Mouse (Mus musculus) activated CD4-positive, CD25-positive, alpha-beta regulatory T cell, adult 9 weeks (primary cell): ENCODE measurements around the gene Nktr. TPM values are rescaled to one million over a fixed set of nuclear protein-coding genes. Genes with fewer than 3 reads are reported as not detected.

Experiments used
- polyA plus RNA-seq: library from polyadenylated mRNA; unstranded; fragments of 100-300 nt; shearing (Covaris generic); gene quantifications from one replicate; pipeline ENCODE4 v1.2.1, GENCODE M21; 2017

Gene Nktr
- polyA plus RNA-seq: 119 TPM

DNA sequence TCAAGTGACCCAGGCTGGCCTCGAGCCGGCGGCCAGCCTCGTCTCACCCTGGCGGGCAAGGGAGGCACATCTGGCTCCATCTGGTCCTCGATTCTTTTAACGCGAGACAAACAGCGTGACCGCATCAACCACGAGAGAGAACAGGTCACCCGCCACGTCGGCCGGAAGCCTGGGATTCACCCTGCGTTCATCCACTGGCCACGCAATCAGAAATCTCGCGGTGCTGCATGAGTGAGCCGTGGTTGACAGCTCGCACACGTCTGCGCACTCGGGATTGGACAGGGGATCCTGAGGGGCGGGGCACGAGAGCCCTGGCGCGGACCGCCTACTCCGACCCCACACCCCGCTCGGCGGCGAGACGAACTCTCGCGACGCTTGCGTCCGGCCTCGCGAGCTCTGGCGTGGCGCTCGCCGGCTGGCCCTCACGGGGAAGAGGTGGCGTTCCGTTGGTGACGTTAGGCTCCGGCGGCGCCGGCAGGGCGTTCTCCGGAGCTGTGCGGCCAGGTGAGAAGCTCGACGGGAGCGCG, at the start of gene Nktr:
Gene Nktr, plus strand, starts transcription at position 378 of the 527 bp plus-strand sequence.

DNA sequence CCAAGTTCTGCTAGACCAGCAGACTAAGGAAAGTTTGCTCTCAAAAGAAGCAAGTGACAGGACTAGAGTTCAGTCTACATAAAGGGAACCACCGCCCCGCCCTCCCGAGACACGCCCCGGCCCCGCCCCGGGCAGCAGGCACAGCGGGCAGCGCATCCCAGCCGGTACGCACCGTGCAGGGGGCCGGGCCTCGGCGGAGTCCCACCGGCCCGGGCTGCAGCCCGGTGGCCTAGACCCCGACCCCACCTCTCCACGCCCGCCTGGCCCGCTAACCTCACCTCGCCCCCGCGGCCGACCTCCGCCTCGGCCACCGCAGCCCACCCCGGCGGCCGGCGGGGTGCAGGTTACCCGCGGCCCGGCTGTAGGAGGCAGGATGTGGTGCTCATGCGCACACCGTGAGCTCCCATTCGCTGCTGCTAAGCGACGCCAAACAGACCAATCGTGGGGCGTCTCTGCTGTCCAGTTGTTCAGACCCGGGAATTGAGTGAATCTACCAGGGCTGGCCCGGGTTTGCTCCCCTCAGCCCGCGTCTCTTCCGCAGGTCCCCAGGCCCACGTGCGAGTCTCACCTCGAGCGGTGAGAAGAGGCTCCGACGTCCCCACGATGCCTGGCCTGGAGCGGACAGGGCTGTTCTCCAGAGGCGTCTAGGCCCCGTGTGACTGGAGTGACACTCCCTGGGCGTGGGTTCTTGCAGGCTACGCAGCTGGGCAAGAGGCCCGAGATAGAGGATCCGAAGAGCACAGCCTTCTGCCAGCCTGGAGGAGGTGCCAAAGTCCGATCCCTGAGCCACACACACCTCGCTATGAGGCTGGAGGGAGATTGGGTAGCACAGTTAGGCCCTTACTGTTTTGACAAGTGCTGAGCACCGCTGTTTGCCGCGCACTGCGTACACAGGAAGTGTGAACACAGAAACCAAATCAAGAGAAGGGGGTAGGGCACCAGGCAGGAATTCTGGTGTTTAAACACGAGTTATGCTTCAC, 14.0 kb upstream of the Nktr start, which contains the start of gene Sec22c:
Gene Sec22c, minus strand, starts transcription at position 845 of the 980 bp plus-strand sequence.

DNA sequence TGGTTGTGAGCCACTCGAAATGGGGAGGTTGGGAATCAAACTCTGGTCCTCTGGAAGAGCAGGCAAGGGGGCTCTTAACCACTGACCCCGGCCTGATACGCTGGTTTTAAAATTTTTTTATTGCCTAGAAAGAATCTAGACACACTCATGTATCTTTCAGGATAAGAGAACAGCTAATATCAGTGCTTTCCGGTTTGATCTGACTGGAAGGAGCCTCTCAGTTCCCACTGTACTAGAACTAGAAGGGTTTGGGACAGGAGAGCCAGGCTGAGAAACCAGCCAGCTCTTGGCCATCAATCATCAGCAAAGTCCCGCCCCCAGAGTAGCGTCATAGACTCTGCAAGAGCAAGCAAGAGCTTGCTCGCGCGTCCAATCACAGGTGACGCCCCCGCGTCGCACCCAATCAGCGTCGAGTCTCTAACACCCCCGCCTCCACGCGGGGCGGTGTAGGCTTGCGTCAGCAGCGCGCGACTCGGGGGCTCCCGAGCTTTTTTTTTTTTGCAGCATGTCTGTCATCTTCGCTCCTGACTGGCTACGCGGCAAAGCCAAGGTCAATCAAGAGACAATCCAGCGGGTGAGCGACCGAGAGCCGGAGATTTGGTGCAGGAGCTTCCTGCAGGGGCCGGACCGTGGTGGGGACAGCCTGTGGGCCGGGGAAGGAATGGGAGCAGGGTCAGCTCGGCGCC, 8.9 kb upstream of the Nktr start, which contains the start of gene Ss18l2:
Gene Ss18l2, plus strand, starts transcription at position 432 of the 686 bp plus-strand sequence.

DNA sequence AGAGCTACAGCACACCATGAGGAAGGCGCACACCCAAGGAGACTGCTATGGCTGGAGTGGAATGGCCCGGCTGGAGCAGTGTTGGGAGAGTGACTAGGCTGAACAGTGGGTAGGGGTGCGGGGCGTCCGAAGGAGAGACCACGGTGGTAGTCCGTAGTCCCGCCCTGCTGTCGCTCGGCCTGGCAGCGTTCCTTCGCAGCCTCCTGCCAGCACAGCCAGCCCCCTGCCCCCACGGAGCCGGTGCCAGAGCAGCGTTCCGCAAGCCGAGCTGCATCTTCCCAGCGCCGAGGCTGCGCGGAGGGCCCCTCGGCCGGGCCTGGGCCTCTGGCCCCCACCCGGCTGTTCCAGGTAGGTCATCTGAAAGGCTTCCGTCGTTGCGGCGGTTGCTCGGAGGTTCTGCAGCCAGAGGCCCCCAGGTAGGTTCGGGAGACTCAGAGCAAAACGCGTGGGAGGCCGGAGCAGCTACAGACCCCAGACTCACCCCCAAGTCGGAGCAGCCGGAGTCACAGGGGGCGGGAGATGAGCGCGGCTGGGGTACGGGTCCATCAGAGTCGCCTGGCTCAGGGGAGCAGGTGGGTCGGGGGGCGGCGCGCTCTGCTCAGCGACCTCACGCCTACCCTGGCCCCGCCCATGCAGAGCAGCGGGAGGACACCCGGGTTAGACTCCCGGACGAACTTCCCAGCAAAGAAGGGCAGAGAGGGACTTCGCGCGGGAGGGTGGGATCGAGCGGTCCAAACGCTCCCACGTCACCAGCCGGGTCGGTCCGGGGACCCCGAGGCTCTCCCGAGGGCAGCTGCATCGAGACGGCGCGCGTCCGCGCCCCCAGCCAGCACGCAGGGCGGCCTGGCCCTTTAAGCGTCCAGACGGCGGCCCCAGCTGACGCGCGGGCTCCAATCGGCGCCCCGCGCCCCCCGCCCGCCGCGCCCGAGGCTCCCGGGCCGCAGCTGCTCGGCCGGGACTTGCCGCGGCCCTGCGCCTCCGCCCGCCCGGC, 40.4 kb downstream of the Nktr start, which contains the start of gene Zfp651:
Gene Zfp651, plus strand, starts transcription at position 240 of the 991 bp plus-strand sequence.

DNA sequence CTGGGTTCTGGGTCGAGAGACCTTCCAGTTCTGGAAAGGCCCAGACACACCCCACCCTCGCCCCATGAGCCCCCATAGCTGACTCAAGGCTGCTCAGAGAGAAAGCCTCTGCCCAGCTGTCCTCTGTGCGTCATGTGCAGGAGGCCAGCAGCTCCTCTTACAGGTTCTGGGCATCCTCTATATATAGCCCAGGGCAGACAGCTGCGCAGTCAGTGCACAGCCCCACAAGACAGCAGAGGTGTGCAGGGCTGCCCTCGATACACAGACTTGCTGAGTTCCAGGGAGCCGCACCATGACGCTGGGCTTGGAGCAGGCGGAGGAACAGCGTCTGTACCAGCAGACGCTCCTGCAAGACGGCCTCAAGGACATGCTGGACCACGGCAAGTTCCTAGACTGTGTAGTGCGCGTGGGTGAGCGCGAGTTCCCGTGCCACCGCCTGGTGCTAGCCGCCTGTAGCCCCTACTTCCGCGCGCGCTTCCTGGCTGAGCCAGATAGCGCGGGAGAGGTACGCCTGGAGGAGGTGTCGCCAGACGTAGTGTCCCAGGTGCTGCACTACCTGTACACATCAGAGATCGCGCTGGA, 58.6 kb downstream of the Nktr start, which contains the start of gene Klhl40:
Gene Klhl40, plus strand, starts transcription at position 124 of the 582 bp plus-strand sequence.

DNA sequence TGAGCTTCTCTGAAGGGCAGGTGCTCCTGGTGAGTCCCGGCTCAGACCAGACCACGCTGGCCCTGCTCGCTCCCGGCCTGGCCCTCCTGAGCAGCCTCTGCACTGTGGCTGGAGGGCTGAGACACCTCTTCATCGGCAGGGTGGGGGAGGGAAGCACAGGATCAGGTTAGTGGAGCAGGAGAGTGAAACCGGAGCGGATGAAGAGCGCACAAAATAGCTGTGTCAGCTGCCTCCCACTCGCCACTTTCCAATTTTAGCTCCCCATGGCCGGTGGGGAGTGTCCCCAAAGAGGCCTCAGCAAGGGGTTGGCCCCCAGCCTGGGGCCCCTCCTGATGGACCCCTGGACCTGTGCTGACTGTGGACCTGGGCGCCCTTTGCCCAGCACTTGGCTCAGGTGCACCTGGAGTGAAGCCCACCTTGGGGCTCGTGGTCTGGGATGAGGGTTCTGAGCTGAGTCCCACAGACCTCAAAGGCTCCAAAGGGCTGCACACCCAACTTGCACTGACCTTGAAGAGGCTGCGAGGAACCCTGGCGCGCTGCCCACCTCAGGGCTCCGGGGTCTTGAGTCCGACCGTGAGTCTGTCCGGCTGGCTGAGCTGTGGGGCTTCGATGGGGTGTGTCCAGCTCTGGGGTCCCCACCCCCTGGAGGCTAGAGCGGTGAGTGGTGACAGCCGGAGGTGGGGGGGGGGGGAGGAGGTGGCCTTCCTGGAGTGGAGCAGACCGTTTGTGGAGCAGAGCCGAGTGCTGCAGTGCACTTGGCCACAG, 73.0 kb downstream of the Nktr start, which contains the start of gene Hhatl:
Gene Hhatl, minus strand, starts transcription at position 751 of the 765 bp plus-strand sequence.

Other genes with a start within 250 kb of the Nktr start
- gene Cck, start 223.5 kb upstream of the Nktr start, polyA plus RNA-seq: not detected
- not detected for gene Lyzl4, start 77.1 kb upstream of the Nktr start, polyA plus RNA-seq
- gene Vipr1, start 76.5 kb upstream of the Nktr start, polyA plus RNA-seq: 2.0 TPM
- 29.2 TPM for gene Sec22c, start 13.7 kb upstream of the Nktr start, polyA plus RNA-seq
- 35.7 TPM for gene Ss18l2, start 8.8 kb upstream of the Nktr start, polyA plus RNA-seq
- gene Zfp651, start 40.2 kb downstream of the Nktr start, polyA plus RNA-seq: 0.23 TPM
- not detected for gene Klhl40, start 58.4 kb downstream of the Nktr start, polyA plus RNA-seq
- not detected for gene Hhatl, start 73.3 kb downstream of the Nktr start, polyA plus RNA-seq
- gene Ccdc13, start 120.3 kb downstream of the Nktr start, polyA plus RNA-seq: not detected
- gene Higd1a, start 139.2 kb downstream of the Nktr start, polyA plus RNA-seq: 112 TPM
- not detected for gene Ackr2, start 179.2 kb downstream of the Nktr start, polyA plus RNA-seq
- gene Cyp8b1, start 197.1 kb downstream of the Nktr start, polyA plus RNA-seq: not detected
- 0.33 TPM for gene Fam198a, start 231.8 kb downstream of the Nktr start, polyA plus RNA-seq